Mouse (Mus musculus) cerebellum, adult (tissue): ENCODE measurements at regions not wholly inside any gene's neighbourhood (a gene's known extent, or its start where the extent isn't known, plus 50 kb on each side); places are given as distances from the start of the nearest gene placed in this dataset.

ENCODE experiments used
- ATAC-seq: cut with Nextera tagmentation; 2 replicates; pipeline ENCODE4 v1.9.2; 2017; ENCODE audit warnings: mild to moderate bottlenecking, moderate library complexity, mixed read lengths; ENCODE audit not compliant: insufficient number of reproducible peaks, low FRiP score, low TSS enrichment

DNA sequence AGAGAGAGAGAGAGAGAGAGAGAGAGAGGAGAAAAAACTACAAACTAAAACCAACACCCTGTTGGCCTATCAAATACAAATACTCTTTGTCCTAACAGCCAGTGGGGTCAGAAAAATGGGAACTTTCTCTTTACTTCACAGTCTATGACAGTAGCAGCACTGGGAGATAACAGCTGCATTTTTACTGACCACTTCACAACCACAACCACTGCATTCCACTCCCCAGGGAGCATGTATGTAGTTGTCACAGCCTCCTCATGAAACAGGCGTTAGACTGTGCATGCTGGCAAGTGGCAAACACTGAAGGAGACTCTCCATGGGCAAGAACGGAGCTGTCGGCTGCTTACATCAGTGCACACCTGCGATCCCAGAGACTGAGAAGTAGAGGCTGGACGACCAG lies 196.2 kb upstream of the Jmjd1c start:
- no peak for ATAC-seq

DNA sequence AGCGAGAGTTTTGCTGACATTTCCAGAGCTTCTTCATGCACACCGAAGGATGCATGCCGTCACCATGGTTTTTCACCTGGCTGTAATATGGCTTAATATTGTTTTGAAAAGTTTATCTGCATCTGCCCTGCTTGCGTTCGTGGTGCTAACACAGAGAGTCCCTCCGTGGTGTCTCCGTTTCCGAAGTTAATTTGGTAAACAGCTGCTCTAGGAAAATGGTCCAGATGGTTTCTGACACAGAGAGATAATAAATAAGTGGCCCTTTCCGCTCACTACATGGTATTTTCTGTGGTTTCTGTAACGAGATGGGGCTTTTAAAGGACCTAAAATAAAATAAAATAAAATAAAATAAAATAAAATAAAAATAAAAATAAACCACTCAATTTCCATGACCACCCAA lies 195.1 kb upstream of the Jmjd1c start:
- no peak for ATAC-seq

DNA sequence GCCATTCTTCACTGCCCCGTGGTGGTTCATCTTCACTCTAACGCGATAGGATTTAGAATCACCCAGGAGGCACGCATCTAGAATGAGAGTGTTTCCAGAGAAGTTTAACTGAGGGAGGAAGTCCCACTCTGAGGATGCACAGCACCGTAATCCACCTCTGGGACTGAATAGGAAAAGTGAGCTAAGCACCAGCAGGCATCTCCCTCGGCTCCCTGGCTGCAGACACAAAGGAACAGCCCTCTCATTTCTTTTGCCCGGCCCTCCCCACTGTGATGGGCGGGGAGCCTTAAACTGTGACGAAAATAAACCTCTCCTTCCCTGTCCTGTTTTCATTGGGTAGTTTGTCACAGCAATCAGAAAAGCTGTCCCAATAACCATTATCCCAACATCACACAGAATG lies 194.1 kb upstream of the Jmjd1c start:
- no peak for ATAC-seq

DNA sequence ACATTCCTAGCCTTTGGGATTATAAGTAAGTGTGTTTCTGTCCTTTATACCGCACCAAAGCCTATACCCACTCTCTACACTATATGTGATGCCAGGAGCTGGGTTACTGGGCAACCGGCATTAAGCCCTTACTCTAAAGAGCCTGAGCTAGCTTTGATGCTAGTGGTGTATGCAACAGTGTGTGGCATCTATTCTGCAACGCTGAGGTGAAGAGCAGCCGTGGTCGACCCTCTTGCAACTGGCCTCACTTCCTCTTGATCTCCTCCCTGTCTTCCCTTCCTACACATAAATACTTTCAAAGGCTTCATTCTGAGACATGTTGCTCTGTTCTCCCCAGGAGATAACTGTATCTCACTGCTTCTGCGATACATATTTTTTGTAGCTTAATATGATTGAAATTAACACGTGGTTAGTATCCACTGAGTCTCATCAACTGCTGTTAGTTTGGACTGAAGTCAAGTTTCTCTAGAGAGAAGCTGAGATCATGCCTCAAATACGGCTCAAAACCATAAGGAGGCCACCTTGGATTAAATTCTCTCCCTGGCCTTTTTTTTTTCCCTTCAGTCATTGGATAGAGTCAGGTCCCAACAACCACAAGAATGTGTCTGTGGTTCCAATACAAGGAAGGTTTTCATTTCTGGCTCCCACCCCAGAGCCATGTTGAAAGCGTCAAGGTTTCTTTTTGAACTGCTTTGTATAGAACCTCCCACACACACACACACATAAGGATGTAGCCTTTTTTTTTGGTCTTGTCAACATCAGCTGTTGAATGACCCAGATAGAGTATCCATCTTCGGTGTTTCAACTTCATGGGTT lies 191.2 kb upstream of the Jmjd1c start:
- no peak for ATAC-seq

DNA sequence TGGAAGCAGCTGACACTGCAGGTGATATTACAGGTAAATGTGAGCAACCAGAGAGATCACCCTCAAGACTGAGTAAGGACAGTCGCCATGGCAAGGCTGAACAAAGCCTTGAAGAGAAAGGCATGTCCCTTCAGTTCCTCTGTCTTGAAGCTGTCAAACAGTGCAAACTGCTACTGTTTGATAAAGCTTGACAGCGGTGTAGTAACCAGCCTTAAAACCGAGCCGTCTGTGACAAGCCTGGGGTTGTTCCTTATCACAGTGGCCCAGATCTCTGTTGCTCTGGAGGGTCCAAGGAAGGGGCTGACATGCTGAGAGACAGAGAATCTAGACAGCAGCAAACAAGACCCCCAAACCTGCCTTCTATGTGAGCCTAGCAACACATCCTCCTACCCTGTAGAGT lies 188.1 kb upstream of the Jmjd1c start:
- no peak for ATAC-seq

DNA sequence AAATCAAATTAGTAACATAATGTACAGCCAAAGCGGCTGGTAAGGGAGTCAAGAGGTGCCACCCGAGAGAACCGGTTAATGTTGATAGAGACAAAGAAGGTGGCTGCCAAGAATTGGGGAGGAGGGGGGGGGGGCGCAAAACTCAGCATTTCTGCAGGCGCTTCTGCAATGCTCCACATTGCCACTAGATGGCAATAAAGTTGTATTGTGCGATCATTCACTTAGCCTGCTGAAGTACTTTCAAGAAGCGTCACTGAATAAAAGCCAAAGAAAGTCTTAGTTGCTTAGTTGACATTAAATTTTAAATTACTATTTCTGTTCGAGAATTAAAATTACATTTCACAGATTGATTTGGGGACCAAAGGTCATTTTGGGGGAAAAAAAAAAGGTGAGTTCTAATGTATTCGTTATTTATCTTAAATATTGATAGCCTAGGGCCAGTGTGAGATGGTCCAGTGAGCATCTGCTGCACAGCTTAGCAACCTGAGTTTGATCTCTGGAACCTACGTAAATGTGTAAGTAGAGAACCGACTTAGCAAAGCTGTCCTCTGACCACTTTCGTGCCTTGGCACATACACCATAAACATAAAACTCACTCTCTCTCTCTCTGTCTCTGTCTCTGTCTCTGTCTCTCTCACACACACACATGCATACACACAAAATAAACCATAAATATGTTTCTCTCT lies 186.6 kb upstream of the Jmjd1c start:
- 0 out of 2 replicates have a peak, but pooled peaks have one; percentile 37 for ATAC-seq

DNA sequence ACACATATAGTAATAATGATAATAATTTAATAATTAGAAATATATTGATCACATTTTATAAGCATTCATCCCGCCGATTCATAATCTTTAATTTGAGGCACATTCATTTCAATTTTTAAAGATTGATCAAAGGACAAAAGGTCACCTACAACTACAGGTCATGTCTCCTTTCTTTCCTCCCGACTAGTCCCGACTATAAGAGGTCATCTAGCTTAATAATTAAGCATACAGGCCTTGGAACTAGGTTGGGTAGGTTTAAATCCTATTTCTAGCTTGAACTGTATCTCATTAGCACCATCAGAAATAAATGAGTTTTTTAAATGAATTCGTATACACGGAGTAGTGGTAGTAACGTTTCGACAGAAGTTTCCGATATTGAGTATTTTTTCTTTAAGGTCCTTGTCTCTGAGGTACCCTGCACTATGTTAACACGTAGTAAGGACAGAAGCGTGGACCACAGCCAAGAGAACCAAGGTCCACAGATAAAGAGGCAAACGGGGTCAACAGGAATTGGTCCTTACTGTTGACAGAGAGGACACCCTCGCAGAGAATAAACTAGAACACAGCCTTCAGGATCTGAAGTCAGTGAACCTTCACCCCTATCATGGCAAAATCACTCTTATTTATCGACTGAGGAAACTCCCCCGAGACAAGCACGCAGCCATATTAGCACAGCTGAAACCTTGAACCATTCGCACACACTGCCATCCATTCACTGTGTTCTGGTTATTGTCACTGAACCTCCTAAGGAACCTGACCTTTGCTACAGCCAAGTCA lies 185.8 kb upstream of the Jmjd1c start:
- ATAC-seq: no peak

DNA sequence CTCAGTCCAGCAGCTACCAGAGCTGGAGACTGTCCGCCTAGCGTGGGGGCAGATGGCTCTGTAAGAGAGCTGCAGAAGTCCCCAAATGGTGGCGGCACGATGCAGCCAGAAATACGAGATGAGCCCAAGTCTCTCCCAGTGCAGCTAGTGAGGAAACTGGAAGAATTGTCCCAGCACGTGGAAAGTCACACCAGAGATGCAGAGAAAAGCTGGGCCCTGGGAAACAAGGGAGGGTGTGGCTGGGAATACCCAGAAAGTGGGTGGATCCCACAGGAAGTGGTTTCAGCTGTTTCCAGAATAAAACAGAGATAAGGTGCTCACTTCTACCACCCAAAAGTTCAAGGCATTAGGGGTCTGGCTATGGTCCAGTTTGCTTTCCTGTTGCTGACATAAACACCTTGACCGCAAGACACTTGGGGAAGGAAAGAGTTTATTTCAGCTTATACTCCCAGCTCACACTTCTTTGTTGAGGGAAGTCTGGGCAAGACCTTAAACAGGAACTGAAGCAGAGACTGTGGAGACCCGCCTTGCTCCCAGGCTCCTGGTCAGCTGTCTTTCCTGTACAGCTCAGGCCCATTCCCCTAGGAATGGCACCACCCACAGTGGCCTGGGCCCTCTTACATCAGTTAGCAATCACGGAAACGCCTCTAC lies 184.5 kb upstream of the Jmjd1c start:
- ATAC-seq: peak; percentile 32; the same call in 1 of the 2 replicates

DNA sequence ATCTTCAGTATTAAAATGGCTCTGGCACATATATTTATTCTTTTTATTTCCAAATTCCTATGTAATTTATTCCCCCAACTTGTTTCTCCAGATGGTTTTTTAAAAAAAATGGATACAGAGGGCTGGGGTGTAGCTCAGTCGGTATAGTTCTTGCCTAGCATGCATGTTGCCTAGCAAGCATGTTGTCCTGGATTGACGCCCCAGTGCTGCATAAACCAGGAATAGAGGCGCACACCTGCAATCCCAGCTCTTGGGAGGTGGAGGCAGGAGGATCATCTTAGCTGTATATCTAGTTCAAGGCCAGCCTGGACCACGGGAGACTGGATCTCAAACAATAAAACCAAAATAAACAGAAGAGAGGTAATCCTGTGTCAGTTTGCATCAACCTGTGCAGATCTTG lies 183.5 kb upstream of the Jmjd1c start:
- no peak for ATAC-seq

DNA sequence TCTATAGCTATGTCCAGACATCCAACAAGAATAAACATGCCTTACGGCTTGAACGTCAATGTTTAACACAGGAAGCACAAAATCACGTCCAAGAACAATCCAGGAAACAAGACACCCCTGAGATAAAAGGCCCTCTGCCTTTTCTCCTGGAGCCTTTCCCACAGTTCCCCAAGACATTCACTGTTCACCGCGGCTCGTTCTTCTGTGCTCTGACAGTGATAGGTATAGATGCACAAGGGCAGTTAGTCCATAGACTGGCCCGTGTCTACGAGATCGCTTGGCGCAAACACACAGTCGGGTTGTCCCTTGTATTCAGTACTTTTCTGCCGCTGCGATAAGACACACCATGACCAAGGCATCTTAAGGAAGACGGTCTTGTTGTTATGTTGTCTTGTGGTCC lies 182.7 kb upstream of the Jmjd1c start:
- no peak for ATAC-seq

DNA sequence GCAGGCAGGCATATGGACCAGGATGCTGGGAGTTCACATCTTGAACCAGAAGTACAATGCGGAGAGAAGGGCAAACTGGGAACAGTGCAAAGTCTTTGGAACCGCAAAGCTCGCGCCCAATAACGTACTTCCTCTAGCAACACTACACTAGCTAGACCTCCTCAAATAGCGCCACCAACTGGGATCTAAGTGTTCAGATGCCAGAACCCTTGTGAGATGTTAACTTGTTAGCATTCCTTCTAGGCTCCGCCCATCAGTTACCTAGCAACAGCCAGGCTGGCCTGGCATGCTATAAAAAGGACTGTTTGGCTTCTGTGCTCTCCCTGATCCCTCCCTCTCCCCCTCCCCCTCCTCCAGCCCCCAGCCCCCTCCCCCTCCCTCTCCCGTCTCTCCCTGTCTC lies 182.3 kb upstream of the Jmjd1c start:
- ATAC-seq: no peak

DNA sequence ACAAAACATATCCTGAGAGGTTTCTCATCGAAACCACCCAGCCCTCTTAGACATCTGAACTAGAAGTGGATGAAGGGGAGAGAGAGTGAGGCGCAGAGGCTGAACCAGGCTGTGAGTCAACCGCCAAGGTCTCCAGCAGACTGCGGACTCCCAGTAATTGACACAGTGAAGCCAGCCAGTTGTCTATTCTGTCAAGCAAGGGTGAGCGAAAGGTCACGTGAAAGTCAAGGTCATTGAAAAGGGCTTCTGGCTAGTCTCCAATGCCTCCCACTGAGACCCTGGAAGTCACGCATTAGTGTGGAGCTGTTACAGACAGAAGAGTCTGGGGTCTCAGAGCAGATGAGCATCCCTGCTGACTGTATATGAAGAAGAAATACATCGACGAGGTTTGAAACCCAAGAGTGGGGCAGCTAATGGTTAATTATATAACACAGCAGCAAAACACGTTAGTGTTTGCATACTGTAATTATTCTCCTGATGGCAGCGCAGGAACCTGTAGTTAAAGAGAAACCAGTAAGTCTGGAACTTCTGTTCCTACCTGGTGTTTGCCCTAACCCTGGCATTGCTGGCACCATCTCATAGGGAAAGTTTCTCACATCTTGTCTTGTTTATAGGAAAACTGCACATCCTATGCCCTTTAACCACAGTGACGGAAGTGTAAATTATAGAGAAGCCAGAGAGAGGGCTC lies 181.5 kb upstream of the Jmjd1c start:
- no peak for ATAC-seq

DNA sequence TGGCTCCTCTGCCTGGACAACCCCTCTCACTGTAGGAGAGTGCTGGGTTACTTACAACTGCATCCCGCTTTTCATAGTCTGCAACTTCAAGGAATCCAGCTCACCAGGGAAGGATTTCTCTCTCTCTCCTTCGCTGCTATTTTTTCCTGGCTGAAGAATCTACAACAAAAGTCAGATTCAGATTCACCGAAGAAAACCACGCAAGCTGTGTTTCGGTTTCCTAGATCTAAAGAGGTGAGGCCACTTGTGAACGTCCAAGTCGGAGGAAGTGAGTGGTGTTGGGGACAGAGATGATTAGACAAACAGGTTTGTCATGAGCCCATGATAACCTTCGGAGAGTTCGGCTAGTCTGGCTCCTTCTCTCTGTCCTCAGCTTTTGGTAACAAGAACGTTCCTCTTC lies 180.1 kb upstream of the Jmjd1c start:
- ATAC-seq: no peak

DNA sequence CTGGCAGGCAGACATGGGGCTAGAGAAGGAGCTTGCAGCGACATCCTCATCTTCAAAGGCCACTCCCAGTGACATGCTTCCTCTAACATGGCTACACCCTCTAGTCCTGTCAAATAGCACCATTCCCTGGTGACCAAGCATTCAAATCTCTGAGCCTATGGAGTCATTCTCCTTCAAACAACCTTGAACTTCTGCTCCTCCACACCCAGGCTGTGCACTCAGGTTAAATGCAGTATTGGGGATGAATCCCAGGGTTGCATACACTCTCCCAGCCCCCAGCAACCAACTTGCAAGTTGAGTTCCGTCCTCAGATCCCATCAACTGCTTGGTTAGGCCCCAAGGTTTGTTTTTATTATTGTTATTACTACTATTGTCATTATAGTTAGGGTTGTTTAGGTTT lies 178.2 kb upstream of the Jmjd1c start:
- ATAC-seq: no peak

DNA sequence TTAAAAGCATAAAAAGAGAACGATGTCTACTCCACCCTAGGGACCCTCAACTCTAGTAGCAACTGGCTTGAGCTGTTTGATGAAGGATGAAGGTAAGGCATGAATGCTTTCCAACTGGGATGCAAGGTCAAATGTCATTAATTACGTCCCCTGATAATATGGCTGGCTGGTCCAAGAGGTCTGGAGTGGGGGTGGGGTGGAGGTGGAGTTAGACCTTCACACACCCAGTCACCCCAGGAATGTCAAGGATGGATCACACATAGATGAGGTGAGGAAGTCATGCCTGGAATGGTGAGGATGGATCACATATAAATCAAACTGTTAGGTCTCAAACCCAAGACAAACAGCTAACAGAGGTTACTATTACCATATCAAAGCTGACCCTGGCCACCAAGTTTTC lies 177.2 kb upstream of the Jmjd1c start:
- ATAC-seq: no peak

DNA sequence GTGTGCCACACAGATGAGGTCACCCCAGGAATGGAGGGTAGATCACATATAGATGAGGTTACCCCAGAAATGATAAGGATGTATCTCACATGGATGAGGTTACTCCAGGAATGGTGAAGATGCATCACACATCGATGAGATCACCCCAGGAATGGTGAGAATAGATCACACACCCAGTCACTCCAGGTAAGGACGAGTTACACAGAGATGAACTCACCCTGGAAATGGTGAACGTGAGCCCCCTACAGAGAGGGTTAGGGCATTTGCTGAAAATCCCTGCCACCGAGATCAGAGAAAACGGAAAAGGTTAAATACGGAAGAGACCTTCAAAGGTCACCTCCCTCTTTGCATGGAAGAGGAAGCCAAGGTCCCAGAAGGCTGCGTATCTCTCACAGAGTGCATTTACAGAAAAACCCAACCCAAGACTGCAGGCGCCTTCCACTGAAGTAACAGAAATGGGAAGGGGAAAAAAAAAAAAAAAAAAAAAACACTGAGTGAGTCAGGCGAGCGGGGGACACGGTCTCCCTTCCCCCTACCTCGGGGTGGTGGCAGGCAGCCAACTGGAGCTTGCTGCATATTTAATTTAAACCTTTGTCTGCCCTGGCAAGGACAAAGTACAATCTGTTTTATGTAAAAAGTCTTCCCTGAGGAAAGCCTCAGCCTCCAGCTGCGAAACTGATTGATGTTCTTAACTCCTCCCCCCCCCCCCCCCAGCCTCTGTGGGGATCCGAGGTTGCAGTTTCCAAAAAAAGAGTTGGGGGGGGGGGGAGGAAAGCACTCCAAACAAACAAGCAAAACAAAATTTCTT lies 175.8 kb upstream of the Jmjd1c start:
- ATAC-seq: peak; percentile 27; the same call in 1 of the 2 replicates

DNA sequence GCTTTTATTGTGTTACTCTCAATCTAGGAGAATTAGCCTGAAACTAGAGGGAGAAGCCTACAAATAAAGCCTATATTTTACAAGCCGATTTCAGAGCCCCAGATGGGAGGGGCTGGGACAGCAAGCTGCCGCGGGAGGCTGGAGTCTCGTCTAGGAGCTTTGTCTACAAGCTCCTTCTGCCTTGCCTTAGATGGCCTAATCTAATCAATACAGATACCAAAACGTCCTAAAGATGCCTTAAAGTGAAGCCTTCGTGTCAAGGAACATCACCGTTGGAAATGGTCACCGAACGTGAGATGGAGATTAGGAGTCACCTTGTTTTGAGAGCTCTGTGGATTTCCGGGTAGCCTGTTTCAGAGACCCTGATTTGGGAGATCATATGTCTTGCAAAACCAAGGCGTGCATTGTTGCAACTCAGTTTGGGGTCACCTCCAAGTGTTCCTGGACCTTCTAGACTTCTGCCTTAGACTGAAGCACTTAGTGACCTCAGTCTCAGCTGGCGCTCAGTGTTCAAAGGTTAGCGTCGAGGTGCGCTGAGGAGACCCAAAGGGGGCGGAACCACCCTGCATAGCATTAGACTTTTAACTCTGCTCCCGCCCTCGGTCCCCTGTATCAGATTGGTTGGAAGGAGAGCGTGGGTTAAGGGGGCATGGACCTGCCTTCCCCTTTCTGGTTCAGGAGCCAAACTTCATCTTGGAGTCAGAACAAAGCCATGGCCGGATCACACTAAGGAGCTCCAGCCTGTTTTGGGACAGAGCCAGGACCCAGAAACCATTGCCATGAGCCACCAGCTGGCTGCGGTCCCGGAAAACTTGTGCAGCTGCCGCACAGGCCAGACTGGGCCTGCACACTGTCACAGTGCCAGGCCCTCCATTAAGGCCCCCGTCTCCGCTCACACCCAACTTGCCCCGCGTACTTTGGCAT lies 174.9 kb upstream of the Jmjd1c start:
- ATAC-seq: peak; percentile 47

DNA sequence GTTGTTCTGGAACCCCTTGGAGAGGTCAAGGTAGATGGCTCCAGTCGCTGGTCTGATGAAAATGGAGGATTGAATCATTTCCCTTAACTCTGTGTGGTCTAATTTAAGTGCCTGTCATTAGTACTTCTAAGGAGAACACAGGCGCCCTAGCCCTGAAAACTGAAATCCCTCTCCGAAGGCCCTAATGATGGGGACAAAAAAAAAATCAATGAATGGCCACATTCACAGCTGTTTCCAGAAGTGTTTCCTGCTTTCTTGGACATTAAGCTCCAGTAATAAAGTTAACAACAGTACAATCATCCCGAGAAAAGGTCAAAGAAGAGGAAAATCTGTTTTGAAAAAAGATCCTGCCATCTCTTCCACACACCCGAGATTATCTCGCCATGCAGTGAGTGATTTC lies 174.1 kb upstream of the Jmjd1c start:
- ATAC-seq: no peak
